Mouse (Mus musculus) intestine, embryonic 14.5 days (tissue): ENCODE measurements around the gene Itln1. TPM values are rescaled to one million over a fixed set of nuclear protein-coding genes. Genes with fewer than 3 reads are reported as not detected.

Experiments
- ATAC-seq: fragments of 200-750 bp; cut with Nextera tagmentation; replicated peaks from 2 replicates; pipeline ENCODE4 v1.8.0; 2017; ENCODE audit warnings: low read depth, moderate number of reproducible peaks, moderate TSS enrichment, moderate library complexity; ENCODE audit not compliant: low FRiP score, low TSS enrichment
- DNase-seq: peaks from one replicate; pipeline ENCODE4 v3.0.0-alpha.2; 2018; ENCODE audit warnings: low spot score
- H3K27ac ChIP-seq: fragments of 300-500 bp; sonication (generic); 2 replicates; pipeline ENCODE4 v1.5.1; 2014; ENCODE audit warnings: low read depth, mild to moderate bottlenecking, control low read depth
- H3K27me3 ChIP-seq: fragments of 300-500 bp; sonication (generic); replicated peaks from 2 replicates; pipeline ENCODE4 v1.6.1; 2014; ENCODE audit warnings: low read length, control low read depth; ENCODE audit not compliant: control insufficient read depth, insufficient read depth
- H3K36me3 ChIP-seq: fragments of 300-500 bp; sonication (generic); 2 replicates; pipeline ENCODE4 v1.6.1; 2014; ENCODE audit warnings: low read length, control low read depth; ENCODE audit not compliant: control insufficient read depth, insufficient read depth
- H3K4me1 ChIP-seq: fragments of 300-500 bp; sonication (generic); replicated peaks from 2 replicates; pipeline ENCODE4 v1.6.1; 2014; ENCODE audit warnings: low read length, control low read depth, mixed read lengths; ENCODE audit not compliant: control insufficient read depth, insufficient read depth
- H3K4me2 ChIP-seq: fragments of 300-500 bp; sonication (generic); 2 replicates; pipeline ENCODE4 v1.6.1; 2014; ENCODE audit warnings: low read length
- H3K4me3 ChIP-seq: fragments of 300-500 bp; sonication (generic); 2 replicates; pipeline ENCODE4 v1.5.1; 2014; ENCODE audit warnings: low read depth, low read length, control low read depth, mixed read lengths
- H3K9ac ChIP-seq: fragments of 300-500 bp; sonication (generic); 2 replicates; pipeline ENCODE4 v1.6.1; 2014; ENCODE audit warnings: mild to moderate bottlenecking, low read length
- H3K9me3 ChIP-seq: fragments of 300-500 bp; sonication (generic); 2 replicates; pipeline ENCODE4 v1.6.1; 2016; ENCODE audit warnings: low read length, control low read depth; ENCODE audit not compliant: control insufficient read depth
- WGBS: fragments of 180-500 bp; shearing (Covaris S2); extraction: QIAGEN DNeasy Blood & Tissue Kit; methylation state at CpG from one replicate; pipeline ENCODE4 v1.1.7; 2014; 5-methylcytosine and 5-hydroxymethylcytosine counted together
- polyA plus RNA-seq: library from polyadenylated mRNA; unstranded; fragments of >200 nt; fragmentation: Nextera tagmentation; extraction: Ambion mirVana; gene quantifications from 2 replicates; pipeline ENCODE4 v1.2.1, GENCODE M21; 2014

Itln1 gene
- polyA plus RNA-seq, 1 experiment from 2014 or later: not detected

DNA sequence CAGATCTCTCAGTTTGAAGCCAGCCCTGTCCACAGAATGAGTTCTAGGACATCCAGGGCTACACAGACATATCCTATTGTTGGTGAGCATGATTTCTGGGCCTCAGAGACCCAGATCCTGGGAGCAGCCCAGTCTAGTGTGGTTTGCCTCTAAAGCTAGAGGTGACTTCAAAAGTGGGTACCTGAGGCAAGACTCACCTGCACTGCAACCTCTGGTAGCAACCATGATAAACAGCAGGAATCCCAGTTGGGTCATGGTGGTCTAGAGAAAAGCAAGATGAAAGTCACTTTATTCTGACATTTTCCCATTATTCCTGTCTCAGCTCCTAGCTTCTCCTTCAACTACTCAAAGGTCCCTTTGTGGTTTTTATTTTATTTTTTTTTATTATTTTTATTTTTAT is 537 bp downstream of the Itln1 start:
- H3K27ac ChIP-seq: no peak overlapping the region
- H3K4me2 ChIP-seq: no peak overlapping the region
- no peaks in the 10 kb centered on the region for H3K27me3 ChIP-seq
- ATAC-seq: no peak
- H3K4me3 ChIP-seq: no peak overlapping the region
- no peaks in the 10 kb centered on the region for H3K9me3 ChIP-seq
- no peaks in the 10 kb centered on the region for H3K36me3 ChIP-seq
- no peak for DNase-seq
- no peaks in the 10 kb centered on the region for H3K4me1 ChIP-seq
- H3K9ac ChIP-seq: no peak overlapping the region

DNA sequence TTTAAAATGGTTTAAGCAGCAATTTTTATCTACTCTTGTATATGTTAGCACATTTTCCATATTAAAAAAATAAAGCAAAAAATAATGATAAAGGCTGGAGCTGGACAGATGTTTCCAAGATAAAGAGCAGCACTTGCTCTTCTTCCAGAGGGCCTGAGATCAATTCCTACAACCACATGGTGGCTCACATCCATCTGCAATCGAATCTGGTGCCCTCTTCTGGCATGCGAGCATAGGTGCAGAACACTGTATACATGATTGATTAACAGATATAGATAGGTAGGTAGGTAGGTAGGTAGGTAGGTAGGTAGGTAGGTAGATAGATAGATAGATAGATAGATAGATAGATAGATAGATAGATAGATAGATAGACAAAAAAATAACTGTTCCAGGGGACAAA is 2.3 kb downstream of the Itln1 start:
- H3K9ac ChIP-seq: no peak overlapping the region
- 64% methylated on average over 2 of the region's 2 CpGs for WGBS
- no peak for ATAC-seq

GRCm38 (mm10) chr1:171531367-171531766 is 3.7 kb downstream of the Itln1 start:
- Histone ChIP-seq H3K36me3 (no peaks in the 10 kb centered on the region), H3K9me3 (no peaks in the 10 kb centered on the region), H3K4me1 (no peaks in the 10 kb centered on the region), H3K4me3 (no peak overlapping the region), H3K27me3 (no peaks in the 10 kb centered on the region), H3K4me2 (no peak overlapping the region), H3K9ac (no peak overlapping the region), H3K27ac (no peak overlapping the region)
- 89% methylated on average over 4 of the region's 4 CpGs for WGBS
- DNase-seq (no peak), ATAC-seq (no peak)

More for the DNA sequence above, 2.3 kb downstream of the Itln1 start:
- no peaks in the 10 kb centered on the region for H3K9me3 ChIP-seq
- no peaks in the 10 kb centered on the region for H3K36me3 ChIP-seq
- H3K27ac ChIP-seq: no peak overlapping the region
- no peaks in the 10 kb centered on the region for H3K4me1 ChIP-seq
- H3K4me2 ChIP-seq: no peak overlapping the region
- H3K27me3 ChIP-seq: no peaks in the 10 kb centered on the region
- no peak for DNase-seq
- H3K4me3 ChIP-seq: no peak overlapping the region

- Histone ChIP-seq H3K4me2 (no peak overlapping the region), H3K27ac (no peak overlapping the region), H3K4me3 (no peak overlapping the region), H3K36me3 (no peaks in the 10 kb centered on the region), H3K9ac (no peak overlapping the region), H3K4me1 (no peaks in the 10 kb centered on the region), H3K9me3 (no peaks in the 10 kb centered on the region), H3K27me3 (no peaks in the 10 kb centered on the region)
- 79% methylated on average over 4 of the region's 4 CpGs for WGBS
- ATAC-seq (no peak), DNase-seq (no peak)
Observed at GRCm38 (mm10) chr1:171515557-171515956, 19.5 kb downstream of the Itln1 start.

- H3K36me3 ChIP-seq: no peaks in the 10 kb centered on the region
- no peaks in the 10 kb centered on the region for H3K4me1 ChIP-seq
- H3K4me3 ChIP-seq: no peak overlapping the region
- ATAC-seq: no peak
- no peaks in the 10 kb centered on the region for H3K27me3 ChIP-seq
- no peak overlapping the region for H3K9ac ChIP-seq
- 22% methylated on average over 1 of the region's 1 CpGs for WGBS
- no peak overlapping the region for H3K27ac ChIP-seq
- no peak for DNase-seq
- H3K9me3 ChIP-seq: no peaks in the 10 kb centered on the region
- H3K4me2 ChIP-seq: no peak overlapping the region
Observed at GRCm38 (mm10) chr1:171515039-171515438, 20.1 kb downstream of the Itln1 start.

DNA sequence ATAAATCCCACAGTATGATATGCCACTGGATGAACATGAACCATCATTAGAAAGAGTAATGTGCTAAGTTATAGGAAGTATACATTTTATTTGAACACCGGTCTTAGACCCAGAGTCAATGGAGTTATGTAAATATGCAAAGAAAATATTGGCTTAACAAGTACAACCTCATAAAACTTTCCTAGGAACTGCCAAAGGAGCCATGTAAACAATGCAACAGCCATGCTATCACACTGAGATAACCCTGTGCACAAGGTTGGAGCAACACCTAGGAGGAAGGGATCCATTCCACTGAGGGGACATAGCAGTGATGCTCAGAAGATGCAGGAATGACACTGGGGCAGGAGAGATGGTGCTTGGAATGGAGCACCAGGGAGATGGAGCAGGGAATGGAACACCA is 21.3 kb downstream of the Itln1 start:
- no peaks in the 10 kb centered on the region for H3K9me3 ChIP-seq
- H3K4me3 ChIP-seq: no peak overlapping the region
- H3K36me3 ChIP-seq: no peaks in the 10 kb centered on the region
- H3K27me3 ChIP-seq: no peaks in the 10 kb centered on the region
- no peak overlapping the region for H3K27ac ChIP-seq
- ATAC-seq (no peak), DNase-seq (no peak)
- no peaks in the 10 kb centered on the region for H3K4me1 ChIP-seq
- WGBS: 73% methylated on average over 1 of the region's 1 CpGs
- H3K4me2 ChIP-seq: no peak overlapping the region
- H3K9ac ChIP-seq: no peak overlapping the region

- Histone ChIP-seq H3K9me3 (no peaks in the 10 kb centered on the region), H3K4me3 (no peak overlapping the region), H3K4me2 (no peak overlapping the region), H3K27ac (no peak overlapping the region), H3K36me3 (no peaks in the 10 kb centered on the region), H3K4me1 (no peaks in the 10 kb centered on the region), H3K27me3 (no peaks in the 10 kb centered on the region), H3K9ac (no peak overlapping the region)
- WGBS: 91% methylated on average over 2 of the region's 2 CpGs
- ATAC-seq (no peak), DNase-seq (no peak)
Observed at GRCm38 (mm10) chr1:171513234-171513633, 21.9 kb downstream of the Itln1 start.

DNA sequence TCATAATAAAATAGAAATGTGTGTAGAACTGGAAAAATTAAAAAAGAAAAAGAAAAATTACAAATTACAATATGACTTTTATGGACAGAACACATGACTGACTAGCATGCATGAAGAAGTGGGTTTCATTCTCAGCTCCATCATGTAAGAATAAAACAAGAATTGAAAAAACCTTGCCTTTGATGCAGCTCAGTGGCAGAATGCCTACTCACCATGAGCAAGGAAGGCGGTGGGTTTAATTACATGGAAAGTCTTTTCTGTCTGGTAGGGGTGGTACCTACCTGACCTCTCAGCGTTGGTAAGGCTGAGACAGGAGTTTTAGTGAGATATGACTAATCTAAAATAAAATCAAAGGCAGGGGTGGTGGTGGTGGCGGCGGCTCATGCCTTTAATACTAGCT is 30.5 kb downstream of the Itln1 start:
- no peaks in the 10 kb centered on the region for H3K36me3 ChIP-seq
- H3K27ac ChIP-seq: no peak overlapping the region
- DNase-seq: no peak
- H3K4me1 ChIP-seq: peaks cover 8% of the 10 kb centered on the region
- peak overlapping the region; percentile 56 for H3K4me3 ChIP-seq
- no peak for ATAC-seq
- H3K27me3 ChIP-seq: no peaks in the 10 kb centered on the region
- 0 out of 2 replicates have a peak, but pooled peaks cover 3% of the 10 kb centered on the region for H3K9me3 ChIP-seq
- H3K4me2 ChIP-seq: peak overlapping the region; percentile 63
- H3K9ac ChIP-seq: 0 out of 2 replicates have a peak overlapping the region, but pooled peaks have one; percentile 13
- WGBS: 80% methylated on average over 4 of the region's 4 CpGs

- H3K4me2 ChIP-seq: peak overlapping the region; percentile 63
- H3K27ac ChIP-seq: peak overlapping the region; percentile 93
- H3K4me3 ChIP-seq: peak overlapping the region; percentile 56
- no peaks in the 10 kb centered on the region for H3K36me3 ChIP-seq
- DNase-seq: peak; percentile 90
- under 1% methylated on average over 53 of the region's 53 CpGs for WGBS
- H3K4me1 ChIP-seq: peaks cover 8% of the 10 kb centered on the region
- no peaks in the 10 kb centered on the region for H3K27me3 ChIP-seq
- 0 out of 2 replicates have a peak, but pooled peaks cover 3% of the 10 kb centered on the region for H3K9me3 ChIP-seq
- H3K9ac ChIP-seq: peak overlapping the region; percentile 74
- ATAC-seq: peak; percentile 54
Observed at GRCm38 (mm10) chr1:171503592-171504291, 31.4 kb downstream of the Itln1 start.
